Mouse (Mus musculus): ENCODE results near the gene Rora.

GRCm38 (mm10) chr9:69304991-69305390, 651.4 kb downstream of the Rora start:
- TF ChIP-seq CTCF (IDR thresholded peaks at IDR 0.05; ENCODE audit: extremely low read depth, insufficient read length, insufficient replicate concordance, low read depth, low read length): no peak
- no peak for TF ChIP-seq POLR2A (IDR thresholded peaks at IDR 0.05; ENCODE audit: low read depth, low read length)
